Mouse (Mus musculus): ENCODE data around the gene Msgn1. TPM values are rescaled to one million over a fixed set of nuclear protein-coding genes. Genes with fewer than 3 reads are reported as not detected.

The Msgn1 gene
- total RNA-seq (2021) (not detected), polyA plus RNA-seq (2012; rRNA removed) (not detected in 2 replicates)
- long read RNA-seq, result 0 reads

DNA sequence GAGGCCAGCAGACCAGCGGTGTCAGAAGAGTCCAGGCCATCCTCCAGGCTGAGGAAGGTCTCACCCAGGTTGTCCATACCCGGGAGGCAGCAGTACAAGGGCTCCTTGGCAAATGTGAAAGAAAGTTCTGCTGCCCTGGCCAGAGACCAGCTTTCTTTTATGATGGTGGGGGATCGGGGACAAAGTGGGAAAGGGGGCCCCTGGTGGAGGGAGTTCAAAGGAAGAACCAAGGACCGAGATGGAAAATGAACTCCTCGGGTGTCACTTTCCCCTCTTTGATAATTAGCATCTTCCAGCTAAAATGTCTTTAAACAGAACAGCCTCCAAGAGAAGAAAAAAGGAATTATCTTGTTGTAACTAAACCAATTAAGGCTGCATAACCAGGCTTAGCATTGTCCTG is at the start of gene Msgn1:
Gene Msgn1 (minus strand): TSS at position 101 of the 400 bp plus-strand sequence.
- DNase-seq, result no peak

- DNase-seq, result no peak
Observed at GRCm38 (mm10) chr12:11250322-11250721, 41.5 kb upstream of the Msgn1 start.

- no peak for DNase-seq
Observed at GRCm38 (mm10) chr12:11247460-11247859, 38.7 kb upstream of the Msgn1 start.

DNA sequence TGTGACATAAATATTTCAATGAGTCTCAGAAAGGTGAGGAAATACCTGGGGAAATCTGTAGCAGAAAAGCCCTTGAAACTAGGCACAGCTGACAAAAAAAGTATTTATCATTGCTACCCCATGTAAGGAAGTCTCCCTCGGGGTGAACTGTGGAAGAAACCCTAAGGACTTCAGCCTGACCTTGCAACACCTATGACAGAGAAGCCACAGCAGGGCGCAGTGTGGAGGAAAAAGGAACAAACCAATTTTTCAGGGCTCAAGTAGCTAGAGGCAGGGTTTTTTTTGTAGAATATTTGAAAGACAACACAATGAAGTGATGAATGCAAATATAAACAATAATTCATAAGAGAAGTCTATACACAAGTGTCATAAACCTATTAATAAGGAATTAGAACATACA is 27.2 kb upstream of the Msgn1 start:
- DNase-seq, result no peak

GRCm38 (mm10) chr12:11230267-11230666 is 21.5 kb upstream of the Msgn1 start:
- no peak for DNase-seq

DNA sequence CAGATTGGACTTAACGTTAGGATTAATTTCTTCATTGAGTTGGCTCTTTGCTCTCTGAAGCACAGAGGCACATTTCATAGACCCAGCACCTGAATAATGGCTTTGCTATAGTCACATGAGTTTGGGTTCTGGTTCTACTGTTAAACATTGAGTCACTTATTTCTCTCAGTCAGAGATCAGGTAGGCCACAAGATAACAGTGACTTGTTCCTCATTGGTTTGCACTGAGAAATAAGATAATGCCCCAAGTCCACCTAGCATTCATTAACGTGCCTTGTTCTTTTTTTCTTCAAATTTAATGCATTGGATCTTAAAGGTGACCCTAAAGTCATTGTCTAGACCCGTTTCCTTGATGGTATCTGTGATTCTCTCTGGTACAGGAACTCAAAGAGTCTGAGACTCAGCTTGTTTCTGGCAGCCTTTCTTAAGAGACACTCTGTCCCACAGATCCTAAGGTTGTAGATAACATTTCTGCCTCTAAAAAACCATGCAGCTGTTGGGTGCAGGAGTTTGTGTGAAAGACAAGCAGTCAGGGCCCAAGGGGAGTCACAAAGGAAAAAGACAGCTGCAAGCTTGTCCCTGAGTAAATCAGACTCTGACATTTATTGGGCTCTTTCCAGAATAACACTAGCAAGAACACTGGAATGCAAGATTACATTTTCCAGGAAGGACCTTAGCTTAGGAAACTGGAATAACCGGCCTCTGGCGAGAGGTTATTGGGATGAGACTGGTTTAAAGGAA is 17.9 kb upstream of the Msgn1 start:
- peak; percentile 28 for DNase-seq

GRCm38 (mm10) chr12:11226123-11226522 is 17.4 kb upstream of the Msgn1 start:
- DNase-seq, result no peak

DNA sequence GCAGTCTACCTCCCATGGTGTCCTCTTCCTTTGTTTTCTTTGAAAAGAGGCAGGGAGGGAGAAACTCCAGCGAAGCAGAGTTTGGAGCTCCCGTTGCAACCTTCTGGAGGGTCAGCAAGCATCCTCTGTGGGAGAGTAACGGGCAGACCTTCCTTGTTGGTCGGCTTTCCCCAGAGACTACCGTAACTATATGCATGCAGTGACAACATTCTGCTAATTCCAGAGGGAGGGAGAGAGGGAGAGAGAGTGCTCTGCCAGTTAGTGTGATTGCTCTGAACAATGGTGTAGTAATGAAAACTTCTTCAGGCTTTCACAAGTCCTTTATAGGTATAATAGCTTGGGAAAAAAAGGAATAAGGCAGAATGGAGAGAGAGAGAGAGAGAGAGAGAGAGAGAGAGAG is 15.9 kb upstream of the Msgn1 start:
- DNase-seq, result no peak

GRCm38 (mm10) chr12:11223090-11223489 is 14.3 kb upstream of the Msgn1 start:
- peak; percentile 43 for DNase-seq

DNA sequence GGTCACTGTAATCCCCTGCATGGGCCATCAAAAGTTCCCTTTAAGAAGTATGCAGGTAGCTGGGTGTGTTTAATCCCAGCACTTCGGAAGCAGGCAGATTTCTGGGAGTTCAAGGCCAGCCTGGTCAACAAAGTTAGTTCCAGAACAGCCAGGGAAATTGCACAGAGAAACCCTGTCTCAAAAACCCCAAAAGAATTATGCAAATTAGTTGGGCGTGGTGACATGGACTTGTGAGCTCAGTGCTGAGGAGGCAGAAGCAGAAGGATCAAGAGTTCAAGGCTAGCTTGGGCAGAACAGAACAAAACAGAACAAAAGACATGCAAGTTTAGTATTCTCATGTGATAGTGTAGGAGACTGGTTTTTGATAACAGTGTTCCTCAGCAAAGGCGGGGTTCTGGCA is 13.8 kb upstream of the Msgn1 start:
- DNase-seq, result no peak

- DNase-seq, result no peak
Observed at GRCm38 (mm10) chr12:11221524-11222330, 13.0 kb upstream of the Msgn1 start.

DNA sequence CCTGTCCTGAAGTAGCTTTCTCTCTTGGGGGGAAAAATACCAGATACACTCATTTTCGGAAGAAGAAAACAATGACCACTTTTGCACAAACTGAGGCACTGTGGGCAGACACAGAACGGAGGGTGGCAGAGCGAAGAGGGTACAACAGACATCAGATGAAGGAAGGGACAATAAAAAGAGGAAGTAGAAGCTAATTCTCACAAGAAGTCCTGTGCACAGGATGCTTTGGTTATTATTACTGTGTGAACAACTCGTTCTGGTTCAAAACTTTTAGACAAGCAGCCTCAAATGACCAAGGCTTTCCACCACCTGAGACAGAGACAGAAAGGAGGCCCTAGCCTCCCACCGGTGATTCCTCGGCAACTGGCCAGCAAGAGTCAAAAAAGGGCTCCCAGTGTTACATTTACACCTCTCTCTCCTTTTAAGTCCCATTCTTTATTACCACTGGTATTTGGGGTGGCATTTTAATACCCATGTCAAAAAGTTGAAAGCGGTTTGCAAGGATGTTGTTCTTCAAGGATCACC is 9.0 kb upstream of the Msgn1 start:
- no peak for DNase-seq

DNA sequence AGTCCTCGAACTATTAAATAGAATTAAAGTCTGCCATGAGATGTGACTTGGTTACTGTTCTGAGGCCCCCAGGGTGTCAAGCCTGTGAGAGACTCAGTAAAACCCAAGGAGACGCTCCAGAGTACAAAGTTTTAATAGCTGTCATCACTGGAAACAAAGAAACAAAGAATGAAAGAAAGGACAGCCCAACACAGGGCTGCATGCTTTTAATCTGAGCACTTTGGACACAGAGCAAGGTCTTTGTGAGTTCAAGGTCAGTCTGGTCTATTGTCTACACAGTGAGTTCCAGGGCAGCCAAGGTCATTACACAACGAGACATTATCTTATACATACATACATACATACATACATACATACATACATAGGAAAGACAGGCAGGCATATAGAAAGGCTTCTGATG is 7.7 kb upstream of the Msgn1 start:
- DNase-seq, result no peak

GRCm38 (mm10) chr12:11215555-11215954 is 6.8 kb upstream of the Msgn1 start:
- DNase-seq, result no peak

GRCm38 (mm10) chr12:11214776-11215175 is 6.0 kb upstream of the Msgn1 start:
- DNase-seq, result no peak

GRCm38 (mm10) chr12:11212881-11213280 is 4.1 kb upstream of the Msgn1 start:
- DNase-seq, result no peak

DNA sequence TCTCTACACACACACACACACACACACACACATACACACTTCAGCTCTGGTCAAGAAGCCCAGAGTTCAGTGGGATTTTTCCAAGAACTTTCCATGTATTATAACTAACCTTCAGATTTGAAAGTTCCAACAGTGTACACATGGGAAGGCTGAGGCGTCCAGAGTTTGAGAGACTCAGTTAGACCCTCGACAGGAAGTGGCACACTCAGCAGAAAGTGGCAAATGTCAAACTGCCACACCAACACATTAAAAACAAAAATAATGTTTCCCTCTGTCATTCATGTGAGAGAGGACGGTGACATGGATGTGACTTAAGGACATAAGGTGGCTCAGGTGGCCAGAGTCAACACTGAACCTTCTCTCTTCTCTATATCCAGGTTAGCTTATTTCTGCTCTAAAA is 1.6 kb upstream of the Msgn1 start:
- no peak for DNase-seq

- no peak for DNase-seq
Observed at GRCm38 (mm10) chr12:11209636-11210035, 864 bp upstream of the Msgn1 start.

DNA sequence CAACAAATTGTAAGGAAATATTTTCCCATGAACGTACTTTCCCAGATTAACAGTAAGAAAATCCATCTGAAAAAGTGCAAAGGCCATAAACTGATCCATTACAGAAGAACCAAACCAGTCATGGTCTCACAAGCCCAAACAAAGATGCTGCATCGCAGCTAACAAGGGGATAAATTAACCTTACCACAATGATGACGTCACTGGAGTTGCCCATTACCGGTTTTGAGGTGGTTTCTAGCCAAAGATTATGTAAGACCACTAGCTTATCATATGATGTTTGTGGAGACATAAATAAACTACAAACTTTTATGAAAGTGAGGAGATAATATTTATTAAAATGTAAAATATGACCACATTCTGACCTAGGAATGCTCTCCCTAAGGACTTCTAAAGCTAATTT is 2.5 kb downstream of the Msgn1 start:
- DNase-seq, result no peak

- DNase-seq, result peak; percentile 61
Observed at GRCm38 (mm10) chr12:11203694-11204665, 4.8 kb downstream of the Msgn1 start.

- no peak for DNase-seq
Observed at GRCm38 (mm10) chr12:11202476-11202875, 6.3 kb downstream of the Msgn1 start.

DNA sequence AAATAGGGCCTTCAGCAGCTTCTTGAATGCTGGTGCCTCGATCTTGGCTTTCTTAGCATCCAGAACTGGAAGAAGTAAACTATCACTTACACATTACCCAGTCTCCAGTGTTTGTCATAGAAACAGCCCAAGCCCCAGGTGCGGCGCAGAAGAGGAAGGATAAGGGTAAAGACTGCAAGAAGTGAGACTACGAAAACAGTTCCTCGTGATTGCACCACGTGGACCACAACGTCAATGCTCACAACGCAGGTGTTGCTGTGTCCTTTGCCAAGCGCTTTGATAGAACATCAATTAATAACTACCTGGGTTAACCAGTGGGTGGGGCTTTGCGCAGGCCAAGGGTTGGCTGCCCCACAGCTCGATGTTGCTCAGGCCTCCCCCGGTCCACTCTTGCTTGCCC is 8.1 kb downstream of the Msgn1 start:
- DNase-seq, result no peak
